Mouse (Mus musculus): ENCODE results near the gene Ctsh.
"Not testable (repeated sequence)": the region's sequence is repeated elsewhere in the genome, so short reads cannot be mapped to it uniquely, and the experiment has no call there.

Gene Ctsh

DNA sequence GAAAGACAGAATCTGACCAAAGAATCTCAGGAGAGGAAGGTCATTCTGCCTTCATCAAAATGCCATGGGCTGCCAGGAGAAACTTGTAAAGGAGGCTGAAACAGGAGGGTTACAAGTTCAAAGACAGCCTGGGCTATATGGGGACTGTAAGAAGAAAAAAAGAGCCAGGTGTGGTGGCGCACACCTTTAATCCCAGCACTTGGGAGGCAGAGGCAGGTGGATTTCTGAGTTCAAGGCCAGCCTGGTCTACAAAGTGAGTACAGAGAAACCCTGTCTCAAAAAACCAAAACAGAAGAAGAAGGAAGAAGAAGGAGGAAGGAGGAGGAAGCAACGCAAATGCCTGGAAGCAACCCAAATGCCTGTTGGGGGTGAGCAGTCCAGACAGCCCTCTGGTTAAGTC, at the start of gene Ctsh:
Ctsh (plus strand) TSS at position 301 of the 400 bp plus-strand sequence.
- DNase-seq: no peak

DNA sequence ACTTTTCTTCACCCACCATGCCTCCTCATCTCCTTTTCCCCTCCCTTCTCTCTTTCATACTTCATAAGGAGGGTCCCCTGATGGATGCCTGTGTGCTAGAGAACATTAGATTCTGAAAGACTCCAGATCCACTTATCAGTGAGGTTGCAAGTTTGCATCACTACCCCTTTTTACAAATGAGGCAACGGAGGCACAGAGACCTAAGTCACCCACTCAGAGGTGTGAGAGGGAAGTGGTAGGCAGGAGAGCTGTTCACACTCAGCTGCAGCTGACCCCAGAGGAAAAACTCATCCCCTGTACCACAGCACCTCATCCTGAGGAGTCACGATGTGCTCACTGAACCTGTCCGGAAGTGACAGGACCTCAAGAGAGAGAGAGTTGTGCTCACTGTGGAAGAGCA, 47.5 kb upstream of the Ctsh start:
- no peak for DNase-seq

DNA sequence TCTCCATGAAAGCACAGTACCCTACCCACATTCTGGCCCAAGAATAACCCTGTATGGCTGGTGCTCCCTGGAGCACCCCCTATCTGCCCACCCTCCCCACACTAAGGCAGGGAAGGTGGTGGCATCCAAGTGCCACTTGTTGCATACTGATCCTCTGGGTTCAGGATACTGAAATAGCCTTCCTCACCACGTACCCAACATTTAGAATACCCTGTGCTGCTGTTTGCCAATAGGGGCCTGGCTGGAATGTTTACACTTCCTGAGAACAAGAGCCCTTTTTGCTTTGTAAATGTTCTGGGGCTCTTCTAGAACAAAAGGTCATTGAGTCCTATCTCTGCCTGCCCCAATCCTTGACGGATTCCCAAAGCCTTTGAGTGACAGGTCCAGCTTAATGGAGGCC, 46.9 kb upstream of the Ctsh start:
- DNase-seq: no peak

DNA sequence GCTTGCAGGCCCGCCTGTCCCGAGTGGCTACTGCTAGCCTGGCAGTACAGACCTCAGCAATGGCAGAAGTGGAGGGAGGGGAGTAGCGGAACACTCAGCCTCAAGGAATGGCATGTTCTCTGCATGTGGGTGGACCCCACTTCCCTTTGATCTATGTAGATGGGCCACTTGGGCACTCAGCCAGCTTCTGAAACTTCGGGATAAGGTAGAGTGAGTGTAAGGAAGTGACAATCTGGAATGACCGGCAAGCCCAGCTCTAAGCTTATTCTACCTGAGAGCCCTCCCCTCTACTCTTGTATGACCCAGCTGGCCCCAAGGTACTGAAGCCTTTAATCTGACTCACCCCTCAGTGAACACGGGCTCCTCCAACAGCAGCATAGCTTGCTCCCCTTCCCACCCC, 45.8 kb upstream of the Ctsh start:
- DNase-seq: no peak

DNA sequence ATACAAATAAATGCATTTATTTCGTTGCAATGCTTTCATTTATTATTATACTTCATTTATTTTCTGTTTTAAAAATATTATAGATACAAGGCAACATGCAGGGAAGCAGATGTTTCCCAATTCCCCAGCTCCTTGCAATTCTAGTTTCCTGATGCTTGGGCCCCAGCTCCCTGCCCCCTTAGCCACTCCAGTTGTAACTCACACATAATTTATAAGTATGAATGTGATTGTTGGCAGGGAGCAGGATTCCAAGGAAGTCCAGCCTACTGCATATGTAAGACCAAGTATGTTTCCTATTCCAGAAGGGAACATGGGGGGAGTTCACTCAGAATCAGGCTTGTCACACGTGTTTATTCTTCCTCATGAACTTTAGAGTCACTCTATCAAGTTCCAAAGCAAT, 42.1 kb upstream of the Ctsh start:
- no peak for DNase-seq

DNA sequence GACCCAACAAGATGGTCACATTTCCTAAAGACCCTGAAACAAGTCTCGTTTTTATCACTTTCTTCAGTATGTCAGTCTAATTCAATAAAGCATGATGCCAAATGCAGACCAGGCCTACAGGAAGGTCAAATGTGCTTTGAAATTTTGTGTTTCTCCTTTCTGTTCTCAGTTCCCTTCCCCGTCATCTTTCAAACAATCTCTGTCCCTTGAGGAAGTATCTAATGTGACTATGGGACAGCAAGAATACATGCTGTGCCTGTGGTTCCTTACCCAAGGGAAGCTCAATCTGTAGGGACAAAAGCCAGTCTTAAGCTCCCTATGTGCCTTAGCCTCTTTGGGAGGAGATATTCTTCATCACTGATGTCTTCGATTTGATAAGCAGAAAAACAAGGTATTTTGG, 39.3 kb upstream of the Ctsh start:
- DNase-seq: no peak

DNA sequence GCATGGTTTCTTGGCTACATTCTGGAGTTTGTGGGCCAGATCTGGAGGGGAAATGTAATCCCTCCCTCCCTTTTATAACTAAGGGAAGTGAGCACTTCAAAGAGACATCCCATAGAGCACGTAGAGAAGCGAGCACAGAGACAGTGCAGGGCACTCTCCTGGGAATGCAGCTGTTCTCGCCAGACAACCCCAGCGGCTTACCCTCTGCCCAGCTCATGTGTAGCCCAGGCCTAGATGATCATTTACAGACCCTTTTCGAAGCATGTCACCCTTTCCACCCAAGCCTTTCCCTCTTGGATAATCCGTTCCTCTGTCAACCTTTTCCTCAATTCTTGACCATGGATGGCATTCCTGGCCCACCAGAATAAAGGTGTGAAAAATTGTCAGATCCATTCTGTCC, 37.7 kb upstream of the Ctsh start:
- DNase-seq: no peak

DNA sequence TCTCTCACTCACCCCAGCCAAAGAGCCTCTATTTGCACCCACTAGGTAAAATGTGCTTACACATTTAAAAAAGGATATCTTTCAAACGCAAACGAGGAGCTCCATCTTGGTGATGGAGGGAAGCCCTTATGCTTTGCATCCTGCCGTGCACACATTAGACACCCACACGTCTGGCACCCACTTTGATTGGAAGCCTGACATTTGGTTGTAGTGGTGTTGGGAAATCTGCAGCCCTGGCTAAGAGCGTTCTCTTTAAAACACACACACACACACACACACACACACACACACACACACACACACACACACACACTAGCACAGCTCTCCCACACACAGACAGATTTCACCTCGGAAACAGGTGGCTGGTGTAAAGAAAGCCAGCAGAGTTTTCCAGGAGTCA, 33.1 kb upstream of the Ctsh start:
- no peak for DNase-seq

DNA sequence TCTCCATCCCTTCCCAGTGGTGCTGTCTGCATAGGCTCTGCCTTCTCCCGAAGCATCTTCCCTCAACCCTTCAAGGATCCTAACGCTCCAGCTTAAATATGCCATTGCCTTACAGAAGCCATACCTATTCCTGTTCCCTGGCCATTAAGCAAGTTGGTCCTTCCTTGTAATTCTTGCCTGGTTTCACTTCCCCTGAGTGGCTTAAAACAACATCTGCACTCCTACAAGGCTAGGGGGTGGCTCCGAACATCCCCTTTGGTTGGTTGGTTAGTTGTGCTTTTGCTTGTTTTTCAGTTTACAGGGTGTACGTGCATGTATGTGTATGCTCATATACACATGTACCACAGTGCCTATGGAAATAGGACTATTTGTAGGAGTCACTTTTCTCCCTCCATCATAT, 32.5 kb upstream of the Ctsh start:
- no peak for DNase-seq

DNA sequence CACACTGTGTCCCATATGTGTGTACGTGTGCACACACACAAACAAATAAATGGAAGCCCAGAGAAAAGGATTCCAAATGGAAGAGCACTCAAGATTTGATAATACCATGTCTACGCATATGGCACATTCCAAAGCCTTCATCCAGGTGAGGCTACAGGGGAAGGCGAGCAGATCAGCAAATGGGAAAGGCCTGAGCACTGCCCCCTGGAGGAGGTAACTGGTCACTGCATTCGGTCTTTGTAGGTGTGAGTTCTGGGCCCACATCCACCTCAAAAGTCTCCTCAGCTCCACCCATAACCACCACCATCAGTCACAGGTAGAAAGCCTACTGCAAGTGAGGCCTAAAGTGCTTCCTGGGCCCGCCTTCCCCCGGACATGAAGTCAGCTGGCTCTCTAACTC, 26.2 kb upstream of the Ctsh start:
- DNase-seq: no peak

DNA sequence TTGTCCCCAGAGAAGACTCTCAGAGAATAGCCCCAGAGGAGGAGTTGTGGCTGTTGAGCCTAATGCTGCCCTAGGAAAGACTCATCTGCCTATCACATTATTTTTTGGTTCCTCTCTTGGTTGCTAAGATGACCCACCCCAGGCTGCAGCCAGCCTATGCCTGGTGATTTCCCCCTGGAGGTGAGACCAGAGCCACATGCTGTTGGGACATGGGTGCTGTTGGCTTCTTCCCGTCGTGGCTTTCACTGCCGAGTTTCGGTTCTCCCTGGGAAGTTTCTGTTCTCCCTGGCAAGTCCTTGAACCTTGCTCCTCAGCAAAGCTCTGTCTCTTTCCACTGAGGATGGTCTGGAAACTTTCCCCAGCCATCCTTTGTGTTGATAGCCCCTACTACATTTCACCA, 20.0 kb upstream of the Ctsh start:
- DNase-seq: no peak

DNA sequence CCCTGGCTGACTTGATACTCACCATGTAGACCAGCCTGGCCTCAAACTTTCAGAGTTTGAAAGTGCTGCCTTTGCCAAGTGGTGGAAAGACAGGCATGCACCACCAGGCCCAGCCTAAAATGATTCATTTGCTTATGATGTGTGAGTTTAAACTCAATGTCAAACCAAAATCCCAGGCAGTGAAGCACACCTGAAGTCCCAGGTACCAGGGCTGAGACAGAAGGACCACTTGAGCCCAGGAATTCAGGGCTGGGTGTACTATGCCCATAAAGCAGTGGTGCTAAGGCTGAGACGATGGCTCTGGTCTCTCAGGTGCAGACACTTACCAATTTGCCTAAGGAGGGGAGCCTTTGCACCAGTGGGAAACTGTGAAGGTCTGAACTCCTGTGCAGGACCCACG, 18.8 kb upstream of the Ctsh start:
- no peak for DNase-seq

DNA sequence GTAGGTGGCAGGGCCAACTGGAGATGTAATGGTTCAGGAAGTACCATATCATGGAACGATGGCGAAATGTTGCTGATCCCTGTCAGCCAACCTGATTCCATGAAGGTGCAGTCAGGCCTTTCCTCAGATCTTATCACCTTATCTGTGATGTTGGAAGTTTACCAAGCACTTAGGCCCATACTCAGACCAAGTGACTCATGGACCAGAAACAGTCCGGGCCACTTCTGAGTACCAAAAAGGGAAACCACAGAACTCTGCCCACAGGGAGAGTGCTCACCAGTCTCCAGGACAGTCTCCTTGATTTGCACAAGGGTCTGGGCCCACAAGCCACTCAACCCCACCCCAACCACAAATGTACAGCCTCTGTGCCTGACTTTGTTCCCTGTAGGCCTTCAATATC, 18.2 kb upstream of the Ctsh start:
- no peak for DNase-seq

DNA sequence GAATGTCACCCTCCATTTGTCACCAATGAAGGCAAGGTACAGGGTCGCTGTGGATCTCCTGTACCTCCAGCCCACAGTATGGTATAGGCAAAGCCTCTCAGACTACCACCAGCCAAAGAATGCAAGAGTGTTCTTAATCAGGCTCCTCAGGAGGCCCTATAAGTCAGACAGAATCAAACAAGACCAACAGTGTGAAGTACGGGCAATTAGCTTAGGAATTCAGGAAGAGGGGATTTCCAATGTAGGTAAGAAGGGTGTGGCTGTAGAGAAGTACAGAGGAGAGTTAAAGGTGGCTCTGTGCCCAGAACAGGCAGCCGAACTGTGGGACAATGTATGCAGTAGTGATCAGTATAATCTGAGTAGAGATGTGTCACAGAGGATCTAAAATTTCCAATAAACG, 17.6 kb upstream of the Ctsh start:
- no peak for DNase-seq

DNA sequence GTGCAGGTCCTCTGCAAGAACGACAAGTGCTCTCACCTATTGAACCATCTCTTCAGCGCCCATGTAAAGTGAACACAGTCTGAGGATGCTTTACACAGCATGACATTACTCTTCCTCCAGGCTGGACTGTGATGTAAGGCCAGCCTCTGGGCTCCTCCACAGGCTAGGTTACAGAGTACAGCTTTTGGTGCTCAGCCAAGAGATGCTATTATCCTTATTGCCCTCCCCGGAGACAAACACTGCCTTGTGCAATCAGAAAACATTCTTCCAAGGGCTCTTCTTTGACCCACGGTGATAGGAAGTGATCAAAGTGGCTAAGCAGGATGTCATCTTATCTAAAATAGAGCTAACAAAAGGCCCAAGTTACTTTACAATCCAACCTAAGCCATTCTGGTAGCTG, 15.4 kb upstream of the Ctsh start:
- DNase-seq: no peak

DNA sequence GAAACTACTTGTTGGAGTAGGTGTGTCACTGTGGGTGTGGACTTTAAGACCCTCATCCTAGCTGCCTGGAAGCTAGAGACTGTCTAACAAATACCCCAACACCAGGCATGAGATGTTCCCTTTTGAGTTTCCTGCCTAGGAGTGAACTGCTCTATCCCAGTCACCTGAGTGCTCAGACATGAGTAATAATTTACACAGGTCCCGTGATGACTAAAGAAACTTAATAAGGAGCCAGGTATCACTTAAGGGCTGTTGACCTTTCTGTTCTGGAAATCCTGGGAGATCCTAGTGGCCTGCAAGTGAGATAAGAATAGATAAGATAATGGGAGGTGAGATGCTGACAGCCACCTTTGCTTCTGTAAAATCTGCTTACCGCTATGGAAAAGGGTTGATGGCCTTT, 13.0 kb upstream of the Ctsh start:
- DNase-seq: no peak

DNA sequence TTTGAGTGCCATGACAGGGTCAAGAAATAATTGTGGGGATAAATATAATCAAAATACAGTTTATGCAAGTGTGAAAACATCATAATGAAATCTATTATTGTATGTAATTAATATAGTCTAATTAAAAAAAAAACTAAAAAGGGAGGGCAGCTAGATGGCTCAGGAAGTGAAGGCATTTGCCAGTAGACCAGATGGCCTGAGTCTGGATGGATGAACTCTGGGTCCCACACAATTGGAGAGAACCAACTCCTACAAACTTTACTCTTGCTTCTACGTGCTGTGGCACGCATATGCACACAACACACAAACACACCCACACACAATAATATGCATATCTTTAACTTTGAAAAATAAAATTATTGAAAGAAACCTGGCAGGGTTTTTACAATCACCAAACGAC, 12.4 kb upstream of the Ctsh start:
- DNase-seq: peak; percentile 16 to 17

DNA sequence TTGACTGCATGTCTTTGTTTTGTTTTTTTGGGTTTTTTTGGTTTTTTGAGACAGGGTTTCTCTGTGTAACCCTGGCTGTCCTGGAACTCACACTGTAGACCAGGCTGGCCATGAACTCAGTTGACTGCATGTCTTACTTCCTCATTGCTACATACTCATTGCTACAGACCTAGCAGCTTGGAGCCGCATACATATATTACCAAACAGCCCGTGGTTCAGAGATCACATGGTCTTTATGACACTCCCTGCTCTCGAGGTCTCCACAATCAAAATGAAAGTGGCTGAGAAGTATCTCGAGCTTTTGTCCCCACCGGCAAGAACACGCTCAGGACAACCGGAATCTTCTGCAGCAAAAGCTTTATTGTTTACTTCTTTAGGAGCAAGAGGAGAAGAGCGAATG, 11.0 kb upstream of the Ctsh start:
- DNase-seq: not testable (repeated sequence)

DNA sequence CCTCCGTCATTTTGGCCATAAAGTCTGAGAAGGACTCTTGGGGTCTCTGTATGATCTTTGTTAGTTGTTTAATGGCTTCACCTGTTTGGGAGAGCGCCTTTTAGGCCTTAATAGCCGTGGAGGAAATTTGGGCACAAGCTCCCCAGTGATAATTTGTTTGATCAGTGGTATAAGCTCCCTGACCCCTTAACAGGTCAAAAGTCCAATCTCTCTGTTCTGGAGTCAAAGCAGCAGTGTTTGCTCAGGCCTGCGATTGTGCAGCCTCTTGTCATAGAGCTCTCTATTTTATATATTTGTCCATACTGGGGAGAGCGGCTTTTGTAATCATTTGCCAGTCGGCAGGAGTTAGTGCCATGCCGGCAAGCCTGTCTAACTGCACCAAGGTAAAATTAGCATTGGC, 8.8 kb upstream of the Ctsh start:
- DNase-seq: no peak

DNA sequence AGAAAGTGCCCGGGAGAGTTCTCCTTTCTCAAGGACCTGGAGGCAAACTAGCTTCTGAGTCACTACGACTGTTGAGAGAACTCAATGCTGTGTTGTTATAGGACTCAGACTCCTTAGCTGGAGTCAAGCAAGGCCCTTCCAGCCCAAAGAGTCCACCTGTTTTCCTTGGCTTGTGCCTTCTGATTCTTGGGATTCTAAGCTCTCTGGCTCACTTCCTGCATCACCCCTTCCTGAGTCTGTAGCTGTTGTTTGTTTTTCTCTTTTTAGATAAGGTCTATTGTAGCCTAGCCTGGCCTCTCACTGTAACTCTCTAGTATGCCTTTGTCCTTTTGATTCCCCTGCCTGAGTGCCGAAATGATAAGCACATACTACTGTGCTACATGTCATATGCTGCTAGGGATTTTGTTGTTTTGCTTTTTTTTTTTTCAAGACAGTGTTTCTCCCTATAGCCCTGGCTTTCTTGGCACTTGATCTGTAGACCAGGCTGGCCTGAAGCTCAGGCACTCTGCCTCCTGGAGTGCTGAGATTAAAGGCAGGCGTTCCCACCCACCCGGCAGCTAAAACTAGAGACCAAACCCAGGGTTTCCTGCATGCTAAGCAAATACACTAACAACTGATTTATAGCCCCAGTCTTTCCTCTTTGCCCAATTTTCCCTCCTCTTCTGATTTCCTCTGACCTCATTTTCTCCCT, 5.9 kb upstream of the Ctsh start:
- DNase-seq: no peak

DNA sequence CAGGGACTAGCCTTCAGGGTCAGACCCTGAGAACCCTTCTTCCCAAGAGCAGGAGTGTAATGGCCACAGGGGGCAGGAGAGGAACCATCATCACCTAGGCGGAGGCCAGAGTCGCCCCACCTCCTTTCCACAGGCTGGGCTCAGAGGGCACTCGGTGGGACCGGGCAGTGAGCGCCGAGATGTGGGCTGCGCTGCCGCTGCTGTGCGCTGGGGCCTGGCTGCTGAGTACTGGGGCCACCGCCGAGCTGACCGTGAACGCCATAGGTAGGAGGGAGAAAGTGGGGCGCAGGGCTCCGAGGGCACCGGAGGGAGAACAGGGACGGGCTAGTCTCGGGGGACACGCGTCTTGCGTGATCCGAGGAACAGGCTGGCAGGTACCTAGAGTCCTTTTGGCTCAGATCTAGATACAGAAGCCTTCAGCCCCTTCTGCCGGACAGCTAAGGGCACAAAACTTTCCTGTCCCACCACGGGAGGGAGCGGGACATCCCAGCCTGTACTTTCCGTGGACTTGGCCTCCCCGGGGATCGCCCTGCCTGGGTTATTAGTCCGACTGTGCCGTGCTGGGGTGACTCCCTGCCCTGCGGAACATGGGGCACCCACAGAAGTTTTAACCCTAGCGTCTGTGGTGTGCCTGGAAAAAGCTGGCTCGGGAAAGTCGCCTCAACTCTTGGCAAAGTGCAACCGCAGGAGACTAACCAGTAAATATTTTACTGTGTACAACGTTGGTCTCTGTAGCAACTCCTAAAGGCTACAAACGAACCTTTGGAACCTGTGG, 606 bp downstream of the Ctsh start:
- DNase-seq: no peak

DNA sequence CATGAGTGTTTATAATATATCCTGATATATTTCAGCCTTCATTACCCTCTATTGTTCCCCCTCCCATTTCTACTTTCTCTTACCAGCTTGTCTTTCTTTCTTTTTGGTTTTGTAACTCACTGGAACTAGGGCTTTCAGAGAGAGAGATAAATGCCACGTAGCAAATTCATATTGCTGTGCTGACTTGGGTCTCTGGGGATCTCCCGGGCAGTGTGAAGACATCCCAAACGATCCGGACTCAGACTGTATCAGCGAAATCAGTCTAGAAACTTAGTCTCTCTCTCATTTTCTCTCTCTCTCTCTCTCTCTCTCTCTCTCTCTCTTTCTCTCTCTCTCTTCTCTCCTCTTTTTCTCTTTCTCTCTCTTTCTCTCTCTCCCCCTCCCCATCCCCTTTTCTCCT, 1.5 kb downstream of the Ctsh start:
- DNase-seq: no peak

DNA sequence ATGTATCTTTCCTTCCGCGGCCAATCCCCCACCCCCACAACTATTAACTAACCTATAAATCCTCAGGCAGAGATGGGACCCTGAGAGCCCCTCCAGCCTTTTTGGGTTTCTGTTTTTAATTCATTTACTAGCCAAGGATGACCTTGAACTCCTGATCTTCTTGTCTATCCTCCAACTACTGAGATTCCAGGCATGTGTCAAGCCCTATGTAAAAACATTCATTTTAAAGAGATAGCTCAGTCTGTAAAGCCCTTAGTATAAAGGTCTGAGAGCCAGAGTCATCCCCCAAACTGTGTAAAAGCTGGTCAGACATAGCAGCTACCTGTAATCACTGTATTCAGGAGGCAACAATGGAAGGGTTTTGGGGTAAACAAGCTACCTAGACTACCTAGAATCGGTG, 2.0 kb downstream of the Ctsh start:
- DNase-seq: no peak

DNA sequence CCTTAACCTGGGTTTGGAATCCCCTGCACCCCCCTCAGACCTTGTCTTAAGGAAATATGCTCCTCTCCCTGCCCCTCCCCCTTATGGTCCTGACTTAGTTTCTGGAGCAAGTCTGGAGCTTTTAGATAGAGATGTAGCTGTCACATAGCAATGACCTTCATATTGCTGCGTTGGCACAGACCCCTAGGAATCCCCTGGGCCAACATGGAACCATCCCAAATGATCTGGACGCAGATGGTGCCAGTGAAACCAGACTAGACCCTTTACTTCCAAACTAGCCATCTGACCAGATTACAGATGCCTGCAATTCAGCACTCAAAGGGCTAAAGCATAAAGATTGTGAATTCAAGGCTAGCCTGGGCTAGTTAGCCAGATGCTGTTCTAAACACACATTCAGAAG, 2.8 kb downstream of the Ctsh start:
- no peak for DNase-seq

Data from cerebellum, postnatal 36 days (tissue).